Mouse (Mus musculus): ENCODE measurements around the gene Gm5767. TPM values are rescaled to one million over a fixed set of nuclear protein-coding genes. Genes with fewer than 3 reads are reported as not detected.

Gene Gm5767
- polyA plus RNA-seq, 1 experiment, result not detected

- WGBS, result 80% methylated on average over 2 of the region's 2 CpGs
- Histone ChIP-seq H3K27ac (ENCODE audit: insufficient read depth, low read length) (no peak overlapping the region), H3K36me3 (ENCODE audit: control insufficient read depth, insufficient read depth, low read length) (peaks cover 43% of the 10 kb centered on the region), H3K4me1 (ENCODE audit: control insufficient read depth, insufficient read depth, insufficient read length) (no peaks in the 10 kb centered on the region), H3K27me3 (ENCODE audit: control insufficient read depth, insufficient read depth, low read length) (no peaks in the 10 kb centered on the region), H3K4me3 (ENCODE audit: extremely low read depth, insufficient read depth, insufficient read length) (no peak overlapping the region)
- DNase-seq (ENCODE audit: low read depth in 1 of 2, low spot score in 2 of 2), result peak; percentile 11 to 43
- TF ChIP-seq CTCF (IDR thresholded peaks at IDR 0.05; ENCODE audit: extremely low read depth, insufficient read depth, insufficient read length, insufficient replicate concordance), result peak; percentile 63; the same call in 1 of the 2 replicates
- TF ChIP-seq POLR2A (IDR thresholded peaks at IDR 0.05; ENCODE audit: low read depth, low read length), result no peak
These were observed 36.7 kb upstream of the Gm5767 start for GRCm38 (mm10) chr16:8643855-8644254.

- no peak for TF ChIP-seq POLR2A (IDR thresholded peaks at IDR 0.05; ENCODE audit: low read depth, low read length)
- no peak for TF ChIP-seq CTCF (IDR thresholded peaks at IDR 0.05; ENCODE audit: extremely low read depth, insufficient read depth, insufficient read length, insufficient replicate concordance)
- 93% methylated on average over 6 of the region's 6 CpGs for WGBS
- Histone ChIP-seq H3K36me3 (ENCODE audit: control insufficient read depth, insufficient read depth, low read length) (peaks cover 52% of the 10 kb centered on the region), H3K4me1 (ENCODE audit: control insufficient read depth, insufficient read depth, insufficient read length) (no peaks in the 10 kb centered on the region), H3K27me3 (ENCODE audit: control insufficient read depth, insufficient read depth, low read length) (no peaks in the 10 kb centered on the region), H3K27ac (ENCODE audit: insufficient read depth, low read length) (no peak overlapping the region), H3K4me3 (ENCODE audit: extremely low read depth, insufficient read depth, insufficient read length) (no peak overlapping the region)
- no peak for DNase-seq (ENCODE audit: low read depth in 1 of 2, low spot score in 2 of 2)
These were observed 35.0 kb upstream of the Gm5767 start for GRCm38 (mm10) chr16:8645546-8645945.

GRCm38 (mm10) chr16:8650007-8650406 is 30.6 kb upstream of the Gm5767 start:
- Histone ChIP-seq H3K27me3 (ENCODE audit: control insufficient read depth, insufficient read depth, low read length) (no peaks in the 10 kb centered on the region), H3K27ac (ENCODE audit: insufficient read depth, low read length) (no peak overlapping the region), H3K36me3 (ENCODE audit: control insufficient read depth, insufficient read depth, low read length) (peaks cover 50% of the 10 kb centered on the region), H3K4me3 (ENCODE audit: extremely low read depth, insufficient read depth, insufficient read length) (no peak overlapping the region), H3K4me1 (ENCODE audit: control insufficient read depth, insufficient read depth, insufficient read length) (no peaks in the 10 kb centered on the region)
- no peak for DNase-seq (ENCODE audit: low read depth in 1 of 2, low spot score in 2 of 2)
- WGBS, result 83% methylated on average over 3 of the region's 3 CpGs
- TF ChIP-seq POLR2A (IDR thresholded peaks at IDR 0.05; ENCODE audit: low read depth, low read length) (no peak), CTCF (IDR thresholded peaks at IDR 0.05; ENCODE audit: extremely low read depth, insufficient read depth, insufficient read length, insufficient replicate concordance) (no peak)

- no peaks in the 10 kb centered on the region for H3K27me3 ChIP-seq (ENCODE audit: control insufficient read depth, insufficient read depth, low read length)
- peaks cover 23% of the 10 kb centered on the region for H3K36me3 ChIP-seq (ENCODE audit: control insufficient read depth, insufficient read depth, low read length)
- no peak overlapping the region for H3K27ac ChIP-seq (ENCODE audit: insufficient read depth, low read length)
- DNase-seq (ENCODE audit: low read depth in 1 of 2, low spot score in 2 of 2), result no peak
- WGBS, result 92% methylated on average over 6 of the region's 6 CpGs
- no peak overlapping the region for H3K4me3 ChIP-seq (ENCODE audit: extremely low read depth, insufficient read depth, insufficient read length)
- TF ChIP-seq CTCF (IDR thresholded peaks at IDR 0.05; ENCODE audit: extremely low read depth, insufficient read depth, insufficient read length, insufficient replicate concordance), result no peak
- TF ChIP-seq POLR2A (IDR thresholded peaks at IDR 0.05; ENCODE audit: low read depth, low read length), result no peak
- H3K4me1 ChIP-seq (ENCODE audit: control insufficient read depth, insufficient read depth, insufficient read length), result no peaks in the 10 kb centered on the region
These were observed 25.5 kb upstream of the Gm5767 start for GRCm38 (mm10) chr16:8655108-8655507.

GRCm38 (mm10) chr16:8655599-8655998 is 25.0 kb upstream of the Gm5767 start:
- H3K27ac ChIP-seq (ENCODE audit: insufficient read depth, low read length), result no peak overlapping the region
- no peaks in the 10 kb centered on the region for H3K27me3 ChIP-seq (ENCODE audit: control insufficient read depth, insufficient read depth, low read length)
- no peak overlapping the region for H3K4me3 ChIP-seq (ENCODE audit: extremely low read depth, insufficient read depth, insufficient read length)
- no peaks in the 10 kb centered on the region for H3K4me1 ChIP-seq (ENCODE audit: control insufficient read depth, insufficient read depth, insufficient read length)
- DNase-seq (ENCODE audit: low read depth in 1 of 2, low spot score in 2 of 2), result no peak
- peaks cover 24% of the 10 kb centered on the region for H3K36me3 ChIP-seq (ENCODE audit: control insufficient read depth, insufficient read depth, low read length)
- 84% methylated on average over 9 of the region's 9 CpGs for WGBS
- no peak for TF ChIP-seq POLR2A (IDR thresholded peaks at IDR 0.05; ENCODE audit: low read depth, low read length)
- TF ChIP-seq CTCF (IDR thresholded peaks at IDR 0.05; ENCODE audit: extremely low read depth, insufficient read depth, insufficient read length, insufficient replicate concordance), result no peak

- H3K36me3 ChIP-seq (ENCODE audit: control insufficient read depth, insufficient read depth, low read length), result peaks cover 26% of the 10 kb centered on the region
- WGBS, result 91% methylated on average over 2 of the region's 2 CpGs
- TF ChIP-seq CTCF (IDR thresholded peaks at IDR 0.05; ENCODE audit: extremely low read depth, insufficient read depth, insufficient read length, insufficient replicate concordance), result no peak
- no peak for TF ChIP-seq POLR2A (IDR thresholded peaks at IDR 0.05; ENCODE audit: low read depth, low read length)
These were observed 24.3 kb upstream of the Gm5767 start for GRCm38 (mm10) chr16:8656256-8656655.

GRCm38 (mm10) chr16:8658349-8658748 is 22.2 kb upstream of the Gm5767 start:
- H3K27ac ChIP-seq (ENCODE audit: insufficient read depth, low read length), result no peak overlapping the region
- TF ChIP-seq POLR2A (IDR thresholded peaks at IDR 0.05; ENCODE audit: low read depth, low read length) (no peak), CTCF (IDR thresholded peaks at IDR 0.05; ENCODE audit: extremely low read depth, insufficient read depth, insufficient read length, insufficient replicate concordance) (no peak)
- H3K27me3 ChIP-seq (ENCODE audit: control insufficient read depth, insufficient read depth, low read length), result no peaks in the 10 kb centered on the region
- 92% methylated on average over 4 of the region's 4 CpGs for whole genome bisulfite sequencing
- H3K4me1 ChIP-seq (ENCODE audit: control insufficient read depth, insufficient read depth, insufficient read length), result no peaks in the 10 kb centered on the region
- DNase-seq (ENCODE audit: low read depth in 1 of 2, low spot score in 2 of 2), result no peak
- peaks cover 26% of the 10 kb centered on the region for H3K36me3 ChIP-seq (ENCODE audit: control insufficient read depth, insufficient read depth, low read length)
- H3K4me3 ChIP-seq (ENCODE audit: extremely low read depth, insufficient read depth, insufficient read length), result no peak overlapping the region

More at GRCm38 (mm10) chr16:8656256-8656655, 24.3 kb upstream of the Gm5767 start:
- H3K27me3 ChIP-seq (ENCODE audit: control insufficient read depth, insufficient read depth, low read length), result no peaks in the 10 kb centered on the region
- DNase-seq (ENCODE audit: low read depth in 1 of 2, low spot score in 2 of 2), result no peak
- no peak overlapping the region for H3K4me3 ChIP-seq (ENCODE audit: extremely low read depth, insufficient read depth, insufficient read length)
- no peak overlapping the region for H3K27ac ChIP-seq (ENCODE audit: insufficient read depth, low read length)
- H3K4me1 ChIP-seq (ENCODE audit: control insufficient read depth, insufficient read depth, insufficient read length), result no peaks in the 10 kb centered on the region

All from spleen, adult 2 months (tissue).